ENCODE assay signal across 8 mouse cellular contexts in the genomic region with DNA sequence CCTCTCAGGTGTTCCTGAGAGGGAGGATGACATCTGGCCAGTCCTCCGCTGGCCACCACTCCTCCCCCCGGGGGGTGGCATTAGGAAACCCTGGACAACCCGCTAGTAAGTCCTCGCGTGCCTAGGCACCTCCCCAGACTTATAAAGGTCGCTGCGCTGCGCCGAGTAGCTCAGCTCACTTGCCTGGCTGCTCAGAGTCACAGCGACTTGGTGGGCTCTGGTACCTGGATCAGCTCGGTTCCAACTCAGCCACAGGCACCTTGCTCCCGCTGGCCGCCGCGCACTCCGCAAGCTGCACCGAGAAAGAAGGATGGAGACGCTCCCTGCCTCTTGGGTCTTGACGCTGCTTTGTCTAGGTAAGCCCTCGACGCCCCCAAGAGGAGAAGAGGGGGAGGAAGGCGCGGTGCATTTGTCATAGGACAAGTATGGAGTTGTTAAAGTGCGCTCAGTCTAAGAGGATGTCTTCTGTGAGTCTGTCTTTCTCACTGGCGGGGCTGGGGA. TPM values are rescaled to one million over a fixed set of nuclear protein-coding genes. Genes with fewer than 3 reads are reported as not detected.
A peak's percentile ranks its signal among the peaks of the same experiment; 100 is the strongest.
DNase-seq lines count a peak whose midpoint lies in the region; ATAC-seq and TF ChIP-seq lines count a peak whose summit lies in the region.

Gene Ereg (plus strand): TSS at position 173 of the 501 bp plus-strand sequence.

- H3K27me3 ChIP-seq in lung, embryonic 16.5 days (ENCODE audit: control insufficient read depth, insufficient read depth, low read depth, low read length): no peaks in the 10 kb centered on the region; the same call in 1 of the 2 replicates
- no peaks in the 10 kb centered on the region for H3K27me3 ChIP-seq in stomach, postnatal 0 days (ENCODE audit: control insufficient read depth, insufficient read depth, low read length)

- intact Hi-C loops in left cerebral cortex, postnatal 4 days (cut with DNase I): no loop called here
- intact Hi-C loops in heart, postnatal 36 days (cut with DNase I): no loop called here

- peak within 1 kb of the TSS; percentile 51 for H3K9ac ChIP-seq in lung, embryonic 16.5 days (ENCODE audit: low read length)
- peak within 1 kb of the TSS; percentile 47 for H3K9ac ChIP-seq in stomach, postnatal 0 days (ENCODE audit: low read length)

- peak; percentile 8 for DNase-seq in left cerebral cortex, postnatal 4 days
- no peak for DNase-seq in left cerebral cortex, adult 18-20 months (ENCODE audit: low spot score in 2 of 2)
- DNase-seq in embryo, embryonic 10.5 days (ENCODE audit: low spot score): peak; percentile 67
- peak; percentile 3 for DNase-seq in heart, postnatal 36 days
- DNase-seq in stomach, postnatal 0 days (ENCODE audit: low spot score): peak; percentile 35
- no peak for DNase-seq in thymus, postnatal 0 days (ENCODE audit: low spot score)
- no peak for DNase-seq in layer of hippocampus, postnatal 10 days (ENCODE audit: low spot score in 2 of 2)

- H3K27ac ChIP-seq in lung, embryonic 16.5 days (ENCODE audit: low read length): no peak within 1 kb of the TSS
- H3K27ac ChIP-seq in stomach, postnatal 0 days (replicated peaks): peak within 1 kb of the TSS; percentile 56

- WGBS in lung, embryonic 16.5 days: under 1% methylated on average over 25 of the region's 25 CpGs
- 3% methylated on average over 25 of the region's 25 CpGs for WGBS in stomach, postnatal 0 days

- H3K36me3 ChIP-seq in lung, embryonic 16.5 days (ENCODE audit: control insufficient read depth, insufficient read depth, low read length): no peaks in the 10 kb centered on the region
- H3K36me3 ChIP-seq in stomach, postnatal 0 days (ENCODE audit: control insufficient read depth, insufficient read depth, low read length): no peaks in the 10 kb centered on the region

- ATAC-seq in lung, embryonic 16.5 days (ENCODE audit: low read depth): peak; percentile 56
- 0 out of 2 replicates have a peak, but pooled peaks have one; percentile 40 for ATAC-seq in stomach, postnatal 0 days (ENCODE audit: low FRiP score, low TSS enrichment)

- H3K4me1 ChIP-seq in lung, embryonic 16.5 days (replicated peaks; ENCODE audit: control insufficient read depth, insufficient read depth, low read length): peaks cover 6% of the 10 kb centered on the region; the same call in 1 of the 2 replicates
- H3K4me1 ChIP-seq in stomach, postnatal 0 days (replicated peaks; ENCODE audit: control insufficient read depth, insufficient read depth): 0 out of 2 replicates have a peak, but pooled peaks cover 4% of the 10 kb centered on the region

- peak; percentile 49 for TF ChIP-seq CTCF in stomach, postnatal 0 days (IDR thresholded peaks at IDR 0.05; ENCODE audit: low read depth)

- no peaks in the 10 kb centered on the region for H3K9me3 ChIP-seq in lung, embryonic 16.5 days (ENCODE audit: control insufficient read depth, low read length)
- H3K9me3 ChIP-seq in stomach, postnatal 0 days (ENCODE audit: control insufficient read depth, low read length): no peaks in the 10 kb centered on the region

- H3K4me3 ChIP-seq in lung, embryonic 16.5 days (ENCODE audit: low read length): peak within 1 kb of the TSS; percentile 48
- peak within 1 kb of the TSS; percentile 42 for H3K4me3 ChIP-seq in stomach, postnatal 0 days (ENCODE audit: low read depth, low read length)

- TF ChIP-seq EP300 in stomach, postnatal 0 days (optimal IDR thresholded peaks at IDR 0.05): no peak

- peak within 1 kb of the TSS; percentile 70 for H3K4me2 ChIP-seq in lung, embryonic 16.5 days (ENCODE audit: low read depth, low read length)
- H3K4me2 ChIP-seq in stomach, postnatal 0 days (replicated peaks; ENCODE audit: low read depth): peak within 1 kb of the TSS; percentile 62

RNA-seq across cellular contexts. Expression of gene Ereg, which starts in this region (rescaled TPM):
- total RNA-seq in left cerebral cortex, postnatal 4 days (2021): not detected
- total RNA-seq in left cerebral cortex, adult 18-20 months (2021): not detected
- total RNA-seq in heart, postnatal 36 days (2021): under 1 TPM in 1 of 2 experiments, not detected in 1; 0.11 TPM
- 0.43 and 0.48 TPM in 2 replicates for polyA plus RNA-seq in lung, embryonic 16.5 days (2015; fragmentation: Nextera tagmentation; extraction: Ambion mirVana)
- 3.2 and 3.3 TPM in 2 replicates for polyA plus RNA-seq in stomach, postnatal 0 days (2015; fragmentation: Nextera tagmentation; extraction: Ambion mirVana)
- polyA plus RNA-seq in thymus, postnatal 0 days (2015; fragmentation: Nextera tagmentation; extraction: Ambion mirVana): 0.05 and 0.06 TPM in 2 replicates
- not detected for total RNA-seq in layer of hippocampus, postnatal 10 days (2021)

Comparison
In these comparisons a context has a peak if more than half of its experiments do, and no peak if none do; other contexts are left out.
1. Peak in DNase-seq in left cerebral cortex, postnatal 4 days; RNA of the gene not detected or under 1 TPM.
2. Peak in DNase-seq in heart, postnatal 36 days; RNA of the gene not detected or under 1 TPM.
3. Peak in ATAC-seq, H3K4me3 ChIP-seq, H3K9ac ChIP-seq and H3K4me2 ChIP-seq in lung, embryonic 16.5 days; RNA of the gene not detected or under 1 TPM.
4. DNase-seq: peak in embryo, embryonic 10.5 days (single experiment) and stomach, postnatal 0 days (single experiment); none in left cerebral cortex, adult 18-20 months (0 of 2), thymus, postnatal 0 days (single experiment) and layer of hippocampus, postnatal 10 days (0 of 2).